Mouse (Mus musculus): ENCODE measurements around the gene Amy2a2.
"Not testable (repeated sequence)": the region's sequence is repeated elsewhere in the genome, so short reads cannot be mapped to it uniquely, and the experiment has no call there.

Amy2a2 gene

DNA sequence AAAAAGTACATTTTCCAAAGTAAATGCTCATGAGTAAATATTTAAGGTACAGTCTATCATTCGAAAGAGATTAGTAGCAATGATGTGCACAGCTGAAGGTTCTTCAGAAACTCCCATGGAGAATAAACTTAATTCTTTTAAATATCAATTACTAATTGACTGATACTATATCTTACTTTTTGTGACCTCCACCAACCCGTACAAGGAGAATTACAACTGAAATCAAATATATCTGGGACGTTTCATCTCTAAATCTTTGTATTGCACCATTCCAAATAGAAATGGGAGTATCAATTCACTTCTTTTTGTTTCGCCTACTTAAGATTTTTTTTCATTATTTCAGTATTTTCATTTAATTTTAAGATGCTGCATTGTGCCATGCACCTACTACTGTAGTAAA lies at the start of gene Amy2a2:
Gene Amy2a2, minus strand, starts transcription at position 101 of the 400 bp plus-strand sequence.
- not testable (repeated sequence) for H3K36me3 ChIP-seq (ENCODE audit: control insufficient read depth, insufficient read depth, low read length, poor library complexity, severe bottlenecking); DNase-seq (ENCODE audit: low read depth, low spot score); H3K27me3 ChIP-seq (ENCODE audit: control insufficient read depth, insufficient read depth, low read length, poor library complexity, severe bottlenecking)

DNA sequence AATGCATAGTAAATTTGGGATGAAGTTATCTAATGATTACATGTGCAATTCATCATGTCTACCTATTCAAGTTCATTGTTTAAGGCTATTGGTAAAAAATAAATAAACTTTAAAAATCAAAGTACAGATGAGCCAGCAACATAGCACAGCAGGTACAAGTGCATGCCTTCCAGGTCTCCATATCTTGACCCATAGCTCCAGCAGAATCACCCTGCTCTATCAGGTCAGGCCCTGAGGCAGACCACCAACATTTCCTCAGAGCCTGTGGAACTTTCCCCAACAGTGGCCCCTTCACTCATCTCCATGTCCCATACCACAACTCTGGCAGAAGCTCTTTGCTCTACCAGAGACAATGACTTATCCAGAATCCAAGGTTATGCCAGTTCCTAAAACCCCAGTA lies 11.0 kb downstream of the Amy2a2 start:
- not testable (repeated sequence) for DNase-seq (ENCODE audit: low read depth, low spot score); H3K36me3 ChIP-seq (ENCODE audit: control insufficient read depth, insufficient read depth, low read length, poor library complexity, severe bottlenecking); H3K27me3 ChIP-seq (ENCODE audit: control insufficient read depth, insufficient read depth, low read length, poor library complexity, severe bottlenecking)

DNA sequence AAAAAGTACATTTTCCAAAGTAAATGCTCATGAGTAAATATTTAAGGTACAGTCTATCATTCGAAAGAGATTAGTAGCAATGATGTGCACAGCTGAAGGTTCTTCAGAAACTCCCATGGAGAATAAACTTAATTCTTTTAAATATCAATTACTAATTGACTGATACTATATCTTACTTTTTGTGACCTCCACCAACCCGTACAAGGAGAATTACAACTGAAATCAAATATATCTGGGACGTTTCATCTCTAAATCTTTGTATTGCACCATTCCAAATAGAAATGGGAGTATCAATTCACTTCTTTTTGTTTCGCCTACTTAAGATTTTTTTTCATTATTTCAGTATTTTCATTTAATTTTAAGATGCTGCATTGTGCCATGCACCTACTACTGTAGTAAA lies 32.5 kb downstream of the Amy2a2 start, which contains the start of gene Amy2a3:
Gene Amy2a3, minus strand, starts transcription at position 101 of the 400 bp plus-strand sequence.
- not testable (repeated sequence) for DNase-seq (ENCODE audit: low read depth, low spot score); H3K36me3 ChIP-seq (ENCODE audit: control insufficient read depth, insufficient read depth, low read length, poor library complexity, severe bottlenecking)

DNA sequence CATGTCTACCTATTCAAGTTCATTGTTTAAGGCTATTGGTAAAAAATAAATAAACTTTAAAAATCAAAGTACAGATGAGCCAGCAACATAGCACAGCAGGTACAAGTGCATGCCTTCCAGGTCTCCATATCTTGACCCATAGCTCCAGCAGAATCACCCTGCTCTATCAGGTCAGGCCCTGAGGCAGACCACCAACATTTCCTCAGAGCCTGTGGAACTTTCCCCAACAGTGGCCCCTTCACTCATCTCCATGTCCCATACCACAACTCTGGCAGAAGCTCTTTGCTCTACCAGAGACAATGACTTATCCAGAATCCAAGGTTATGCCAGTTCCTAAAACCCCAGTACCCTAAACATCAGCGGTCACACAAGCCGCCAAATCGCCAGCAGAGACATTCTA lies 43.5 kb downstream of the Amy2a2 start:
- H3K27me3 ChIP-seq (ENCODE audit: control insufficient read depth, insufficient read depth, low read length, poor library complexity, severe bottlenecking); H3K36me3 ChIP-seq (ENCODE audit: control insufficient read depth, insufficient read depth, low read length, poor library complexity, severe bottlenecking); DNase-seq (ENCODE audit: low read depth, low spot score): not testable (repeated sequence)

More for the DNA sequence above, 32.5 kb downstream of the Amy2a2 start, which contains the start of gene Amy2a3:
- not testable (repeated sequence) for H3K27me3 ChIP-seq (ENCODE audit: control insufficient read depth, insufficient read depth, low read length, poor library complexity, severe bottlenecking)
